Mouse (Mus musculus) ZHBTc4 (cell line): Measurements from ENCODE around the gene Yod1.

Experiments
- DNase-seq: peaks from one replicate; pipeline ENCODE4 v3.0.0-alpha.2; 2011; ENCODE audit warnings: low read depth, low spot score

Yod1 gene

DNA sequence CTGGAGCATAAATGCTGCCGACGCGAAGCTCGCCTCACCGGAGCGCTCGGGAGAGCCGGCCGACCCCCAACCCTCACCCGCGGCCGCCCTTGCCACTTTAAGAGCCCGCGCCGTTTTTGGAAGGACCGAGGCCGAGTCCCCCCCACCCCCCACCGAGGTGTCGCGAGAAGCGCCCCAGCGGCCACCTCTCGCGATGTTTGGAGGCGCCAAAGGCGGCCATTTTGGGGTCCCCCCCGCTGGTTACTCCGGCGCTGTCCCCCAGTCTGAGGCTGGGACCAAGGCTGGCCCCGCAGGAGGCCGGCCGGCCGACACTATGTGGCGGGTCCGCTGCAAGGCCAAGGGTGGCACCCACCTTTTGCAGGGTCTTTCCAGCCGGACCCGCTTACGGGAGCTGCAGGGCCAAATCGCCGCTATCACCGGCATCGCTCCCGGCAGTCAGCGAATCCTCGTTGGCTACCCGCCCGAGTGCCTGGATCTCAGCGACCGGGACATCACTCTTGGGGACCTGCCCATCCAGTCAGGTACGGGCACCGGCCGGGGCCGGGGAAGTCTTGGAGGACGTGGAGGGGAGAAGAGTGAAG lies at the start of gene Yod1:
Yod1 (plus strand) TSS at position 37 of the 581 bp plus-strand sequence.
- peak; percentile 95 for DNase-seq

DNA sequence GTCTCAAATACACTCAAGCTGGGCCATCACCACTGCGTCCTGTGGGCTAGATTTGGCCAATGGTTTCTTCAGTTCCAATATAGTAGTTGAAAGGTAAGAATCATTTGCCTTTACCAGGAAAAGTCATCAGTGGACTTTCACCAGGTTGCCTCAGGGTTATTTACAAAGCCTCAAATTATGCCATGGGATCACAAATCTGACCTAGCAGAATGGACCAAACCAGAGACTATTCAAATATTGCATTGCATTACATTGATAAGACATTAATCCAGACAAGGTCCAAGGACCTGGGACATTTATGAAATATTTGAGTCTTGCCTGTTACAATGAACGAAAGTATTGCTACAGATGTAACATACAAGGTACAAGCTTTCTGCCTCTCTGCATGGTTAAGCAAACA lies 38.6 kb upstream of the Yod1 start:
- DNase-seq = no peak

DNA sequence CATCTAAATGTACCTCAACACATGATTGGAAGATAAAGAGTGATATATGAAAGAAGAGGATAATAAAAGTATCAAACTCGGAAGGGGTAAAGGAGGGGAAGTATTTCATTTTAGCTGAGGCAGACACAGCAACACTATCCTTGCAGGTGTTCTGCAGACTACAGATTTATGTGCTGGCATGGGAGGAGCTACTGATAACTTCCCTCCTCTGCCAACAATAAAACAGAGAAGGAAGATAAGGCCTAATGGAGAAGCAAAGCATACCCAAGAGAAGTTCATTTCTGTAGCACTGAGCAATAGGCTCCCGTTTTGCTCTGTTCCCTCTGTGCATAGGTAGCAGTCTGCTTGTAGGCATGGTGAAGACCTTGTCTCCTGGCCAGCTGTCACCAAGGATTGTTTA lies 36.1 kb upstream of the Yod1 start:
- no peak for DNase-seq

DNA sequence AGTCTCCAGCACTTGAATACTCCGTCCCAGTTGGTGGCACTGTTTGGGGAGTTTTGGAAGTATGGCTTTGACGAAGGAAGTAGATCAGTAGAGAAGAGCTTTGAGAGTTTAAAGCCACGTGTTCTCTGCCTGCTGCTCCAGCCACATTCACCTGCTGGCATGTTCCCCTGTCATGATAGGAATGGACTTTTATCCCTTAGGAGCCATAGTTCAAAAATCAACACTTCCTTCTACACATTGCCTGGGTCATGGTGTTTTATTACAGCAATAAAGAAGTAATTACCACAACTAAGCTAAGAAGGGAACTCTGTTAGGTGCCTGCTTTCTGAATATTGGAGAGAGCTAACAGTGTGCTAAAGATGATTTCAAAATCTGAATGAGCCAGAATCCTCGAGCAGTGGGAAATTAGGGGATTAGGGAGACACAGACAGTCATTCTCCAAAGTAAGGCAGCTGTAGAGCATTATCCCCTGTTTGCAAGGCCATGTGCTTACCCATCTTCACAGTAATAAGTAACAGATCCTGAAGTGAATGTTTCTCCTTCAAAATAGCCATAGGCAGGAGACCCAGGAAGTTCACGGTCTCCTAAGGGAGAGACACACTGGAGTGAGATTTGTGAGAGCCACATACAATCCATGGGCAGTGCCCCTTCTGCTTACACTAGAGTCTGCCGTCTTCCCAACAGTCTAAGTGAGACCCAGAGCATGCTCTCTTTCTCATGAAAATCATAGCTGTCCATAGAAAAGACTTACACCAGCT lies 35.3 kb upstream of the Yod1 start:
- no peak for DNase-seq

DNA sequence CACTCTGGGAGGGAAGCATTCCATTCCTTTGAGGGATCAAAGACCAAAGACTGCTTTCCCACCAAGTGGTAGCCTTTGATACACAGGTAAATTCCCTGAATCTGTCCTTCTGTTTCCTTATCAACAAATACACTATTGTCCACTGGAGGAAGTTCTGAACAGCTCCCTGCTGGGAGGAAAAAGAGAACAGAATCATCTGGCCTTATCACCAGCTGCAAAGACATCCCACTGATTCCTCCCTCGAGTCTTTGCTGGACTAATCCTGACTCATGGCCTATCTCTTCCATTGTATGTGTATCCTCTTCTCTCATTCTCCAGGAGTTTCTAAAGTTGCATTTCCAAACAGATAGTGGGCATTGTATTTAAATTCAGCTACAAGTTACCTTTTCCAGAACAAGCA lies 33.2 kb upstream of the Yod1 start:
- no peak for DNase-seq

DNA sequence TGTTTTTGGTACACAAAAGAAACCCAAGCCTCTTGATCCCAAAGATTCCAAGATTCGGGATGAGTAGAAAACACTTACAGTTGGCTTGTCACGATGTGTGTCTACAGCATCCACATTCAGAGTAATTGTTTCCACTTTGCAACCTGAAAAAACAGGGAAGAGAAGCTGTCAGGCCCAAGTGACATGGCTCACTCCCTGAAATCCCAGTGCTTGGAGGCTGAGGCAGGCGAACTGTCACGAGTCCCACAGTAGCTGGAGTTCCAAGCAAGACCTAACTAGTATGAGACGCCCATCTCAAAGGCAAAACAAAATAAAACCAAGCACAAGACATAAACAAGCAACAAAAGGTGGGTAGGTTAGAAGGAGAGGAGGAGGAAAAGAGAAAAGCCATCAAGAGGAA lies 18.5 kb upstream of the Yod1 start:
- DNase-seq = no peak

DNA sequence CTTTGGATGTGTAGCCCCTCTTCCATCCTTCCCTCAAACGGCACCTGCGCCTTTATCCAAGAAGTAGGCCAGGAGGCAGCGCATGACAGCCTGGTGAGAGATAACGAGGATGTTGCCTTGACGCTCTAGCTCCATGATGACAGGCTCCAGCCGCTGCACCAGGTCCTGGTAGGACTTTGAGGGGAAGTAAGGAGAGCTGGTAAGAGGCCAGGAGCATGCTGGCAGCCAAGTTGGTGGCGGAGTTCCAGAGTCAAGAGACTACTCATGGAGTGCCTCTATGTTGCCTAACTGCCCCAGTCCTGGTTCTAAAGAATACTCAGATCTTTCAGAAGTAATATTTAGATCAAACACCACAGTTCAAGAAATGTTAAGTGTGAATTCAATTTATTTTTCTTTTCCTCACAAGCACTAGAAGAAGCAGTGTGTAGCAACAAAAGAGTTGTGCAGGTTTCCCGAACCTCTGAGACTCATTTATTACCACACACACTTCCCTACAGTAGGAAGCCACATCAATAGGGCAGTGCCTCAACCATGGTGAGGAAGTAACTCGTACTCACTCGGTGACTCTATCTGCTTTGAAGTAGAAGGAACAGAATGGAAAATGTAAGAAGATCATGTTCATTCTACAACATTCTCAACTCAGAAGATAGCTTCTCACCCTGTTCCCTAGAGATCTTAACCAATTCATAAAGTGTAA lies 17.0 kb upstream of the Yod1 start:
- no peak for DNase-seq

DNA sequence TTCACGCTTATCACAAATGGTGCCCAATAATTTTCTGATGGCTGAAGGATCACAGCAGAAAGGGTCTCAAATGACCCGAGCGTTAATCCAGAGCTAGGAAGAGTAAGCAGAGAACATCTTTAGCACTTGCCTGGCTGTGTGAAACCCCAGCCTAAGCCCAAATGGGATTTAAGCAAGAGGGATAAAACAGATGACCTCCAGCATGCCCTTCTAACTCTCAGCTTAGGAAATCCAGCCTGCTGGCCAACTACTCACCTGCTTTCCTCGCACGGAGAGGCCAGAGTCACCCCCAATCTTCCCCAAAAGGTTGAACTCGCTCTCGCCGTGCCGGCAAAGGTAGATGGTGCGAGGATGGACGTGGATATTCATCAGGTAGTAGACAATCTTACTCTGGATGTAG lies 15.2 kb upstream of the Yod1 start:
- no peak for DNase-seq

DNA sequence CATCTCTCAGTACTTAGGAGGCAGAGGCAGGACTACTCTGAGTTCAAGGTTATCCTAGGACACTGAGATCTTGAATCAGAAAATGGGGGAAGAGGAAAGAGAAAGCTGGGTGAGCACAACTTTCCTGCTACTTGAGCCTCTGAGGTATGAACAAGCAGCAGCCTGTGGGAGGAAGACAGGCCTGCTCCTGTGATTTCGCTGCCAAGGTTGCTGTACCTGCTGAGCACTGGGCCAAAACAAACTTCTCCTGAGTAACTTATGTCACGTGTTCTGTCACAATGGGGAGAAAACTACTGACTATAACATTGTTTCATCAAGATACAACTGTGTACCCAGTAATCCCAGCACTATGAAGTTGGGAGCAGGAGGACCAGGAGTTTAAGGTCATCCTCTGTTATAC lies 13.5 kb upstream of the Yod1 start:
- no peak for DNase-seq

DNA sequence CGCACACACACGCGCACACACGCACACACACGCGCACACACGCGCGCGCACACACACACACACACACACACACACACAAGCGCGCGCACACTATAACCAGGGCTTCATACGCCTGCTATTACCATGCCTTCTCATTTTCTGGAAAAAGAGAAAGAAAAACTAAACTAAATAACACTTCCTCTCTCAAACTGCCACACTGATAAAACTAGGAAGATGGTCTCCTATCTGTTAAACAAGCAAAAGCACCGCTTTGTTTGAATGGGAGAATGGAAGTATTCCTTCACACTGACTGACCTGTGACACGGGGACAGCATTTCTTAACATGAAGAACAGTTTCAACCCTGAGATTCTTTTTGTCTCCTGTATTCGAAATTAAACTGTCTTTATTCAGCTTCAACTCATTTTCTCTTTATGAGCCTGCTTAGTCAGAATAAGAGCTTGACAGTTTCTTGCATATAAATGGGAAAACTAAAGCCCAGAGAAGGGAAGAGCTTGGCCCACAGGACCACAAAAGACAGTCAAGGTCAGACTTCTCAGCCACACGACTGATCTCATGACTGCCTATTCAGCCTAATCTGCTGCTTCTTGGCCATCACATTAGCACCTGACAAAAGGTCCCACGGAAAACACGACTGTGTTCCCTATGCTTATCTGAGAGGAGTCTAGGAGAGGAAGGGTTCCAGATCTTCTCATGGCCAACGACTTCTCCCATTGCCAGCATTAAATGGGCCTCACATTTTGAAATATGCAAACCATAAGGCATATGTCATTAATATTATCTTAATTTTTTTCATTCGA lies 6.6 kb upstream of the Yod1 start:
- DNase-seq = peak; percentile 25

DNA sequence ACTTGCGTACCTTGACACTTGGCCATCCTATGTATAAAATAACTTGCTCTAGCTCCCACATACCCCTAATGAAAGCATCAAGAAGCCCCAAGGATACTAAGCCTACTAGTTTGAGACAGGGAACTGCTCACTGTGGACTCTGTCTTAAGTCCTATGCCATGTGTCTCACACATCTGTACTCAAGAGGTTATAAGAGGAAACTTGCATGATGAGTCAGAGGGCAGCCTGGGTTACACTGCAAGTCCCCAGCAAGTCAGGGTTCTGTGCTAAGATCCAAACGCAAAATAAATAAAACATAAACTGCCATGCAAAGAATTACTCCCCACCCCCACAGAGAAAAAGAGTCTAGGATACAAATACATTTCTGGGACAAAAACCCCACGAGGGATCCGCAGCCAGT lies 3.1 kb upstream of the Yod1 start:
- no peak for DNase-seq

DNA sequence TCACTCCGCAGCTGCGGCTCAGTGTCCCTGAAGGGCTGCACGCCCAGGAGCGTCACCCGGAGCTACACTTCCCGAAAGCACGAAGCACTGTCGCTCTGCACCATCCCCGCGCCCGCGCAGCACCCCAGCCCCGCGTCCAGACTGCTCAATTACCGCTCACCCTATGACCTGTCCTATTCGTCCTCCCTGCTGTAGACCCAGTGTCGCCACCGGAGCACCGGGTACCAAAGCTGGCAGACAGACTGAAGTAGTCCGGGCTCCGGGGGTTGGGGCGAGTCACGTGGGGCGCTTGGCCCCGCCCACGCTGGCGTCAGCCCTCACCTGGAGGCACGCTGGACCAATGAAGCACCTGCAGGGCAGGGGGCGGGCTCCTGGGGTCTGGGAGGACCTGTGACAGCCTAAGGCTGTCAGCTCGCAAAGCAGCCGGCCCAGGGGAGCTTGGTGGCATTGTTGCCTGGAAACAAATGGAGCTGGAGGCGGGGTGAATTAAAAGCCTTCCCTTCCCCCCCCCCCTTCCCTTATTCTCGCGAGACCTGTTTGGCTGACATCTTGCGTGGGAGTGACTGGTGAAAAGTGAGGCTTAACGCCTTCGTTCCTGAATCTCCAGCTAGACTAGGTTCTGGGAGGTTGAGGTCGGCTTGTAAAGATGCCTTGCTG lies 1.4 kb upstream of the Yod1 start, which contains the start of gene Gm29427:
Gm29427 (minus strand) TSS at position 239 of the 657 bp plus-strand sequence.
- peak; percentile 99 for DNase-seq

DNA sequence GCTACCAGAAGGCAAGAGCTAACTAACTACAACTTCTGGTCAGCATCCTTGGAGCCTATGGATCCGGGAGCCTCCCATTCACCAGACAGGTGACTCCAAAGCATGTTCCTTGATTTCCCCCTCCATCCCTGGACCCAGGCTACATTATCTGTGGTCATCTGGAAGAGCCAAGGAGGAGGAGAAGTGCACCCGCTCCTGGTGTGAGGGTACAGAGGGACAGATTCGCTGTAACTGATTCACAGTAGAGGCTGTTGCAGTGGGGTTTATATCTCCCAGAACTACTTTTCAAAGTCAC lies 962 bp upstream of the Yod1 start:
- peak; percentile 33 for DNase-seq

DNA sequence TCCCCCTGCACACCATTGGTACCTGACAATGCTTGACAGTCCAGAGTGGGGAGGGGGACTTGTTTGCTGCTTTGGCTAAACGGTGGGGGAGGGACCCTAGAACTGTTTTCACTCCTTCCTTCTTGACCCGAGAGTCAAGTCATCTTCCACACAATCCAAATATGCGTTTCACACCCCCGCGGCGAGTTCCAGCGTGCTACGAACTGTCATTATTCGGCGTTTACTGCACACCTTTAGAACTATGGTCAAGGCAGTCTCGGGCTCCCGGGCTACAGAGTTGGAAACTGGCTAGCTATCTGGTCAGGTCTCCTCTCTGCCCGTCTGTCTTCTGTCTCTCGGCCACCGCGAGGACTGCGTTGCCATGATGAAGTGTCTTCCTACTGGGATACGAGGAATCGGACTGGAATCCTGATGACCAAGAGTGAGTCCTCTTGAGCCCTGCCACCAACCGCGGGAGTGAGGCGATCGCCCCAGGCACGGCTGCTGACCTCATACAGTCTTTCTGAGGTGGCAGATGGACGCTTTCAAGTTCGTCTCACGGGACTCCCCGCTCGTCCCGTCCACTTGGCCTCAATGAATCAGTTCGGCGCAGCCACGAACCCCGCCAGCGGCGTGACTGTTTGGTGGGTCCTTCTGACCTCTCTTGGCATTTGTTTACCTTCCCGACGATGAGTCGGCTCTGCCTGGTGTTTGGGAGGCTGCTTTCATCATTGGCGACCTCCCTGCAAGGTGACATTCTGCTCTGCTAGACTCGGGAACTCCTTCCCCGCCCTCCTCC lies 425 bp upstream of the Yod1 start:
- DNase-seq = no peak

DNA sequence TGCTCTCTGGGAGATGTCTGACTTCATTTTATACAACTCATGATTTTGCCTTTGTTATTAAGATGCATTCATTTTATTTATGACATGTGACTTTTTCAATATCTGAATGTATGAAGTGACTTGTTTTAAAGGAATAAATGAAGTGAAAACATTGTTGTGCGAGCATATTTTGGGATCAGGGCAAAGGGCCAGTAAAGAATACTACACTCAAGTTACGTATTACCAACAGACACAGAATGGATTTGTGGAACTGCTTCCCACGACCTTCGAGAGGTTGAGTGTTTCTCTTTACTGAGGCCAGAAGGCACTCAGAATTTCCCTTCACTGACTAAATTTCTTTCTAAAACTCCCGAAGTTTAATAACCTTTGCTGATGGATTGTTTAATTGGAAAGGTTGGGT lies 7.1 kb downstream of the Yod1 start:
- no peak for DNase-seq

DNA sequence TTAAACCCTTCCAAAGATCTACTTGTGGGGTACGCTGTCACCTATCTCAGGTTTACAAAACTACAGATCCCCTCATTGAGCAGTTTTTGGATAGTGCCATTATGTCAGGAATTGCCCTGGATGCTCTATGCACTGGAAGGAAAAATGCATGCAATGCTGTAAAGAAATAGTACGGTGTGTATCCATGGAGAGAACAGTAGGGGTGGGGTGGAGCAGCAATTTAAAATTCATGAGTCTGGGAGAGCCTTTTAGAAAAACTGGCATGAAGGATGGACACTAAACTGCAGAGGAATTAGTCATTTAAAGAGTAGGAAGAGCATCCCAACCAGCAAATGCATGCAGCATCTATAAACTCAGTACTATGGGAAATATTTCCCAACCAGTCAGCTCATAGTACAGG lies 9.3 kb downstream of the Yod1 start:
- DNase-seq = no peak

DNA sequence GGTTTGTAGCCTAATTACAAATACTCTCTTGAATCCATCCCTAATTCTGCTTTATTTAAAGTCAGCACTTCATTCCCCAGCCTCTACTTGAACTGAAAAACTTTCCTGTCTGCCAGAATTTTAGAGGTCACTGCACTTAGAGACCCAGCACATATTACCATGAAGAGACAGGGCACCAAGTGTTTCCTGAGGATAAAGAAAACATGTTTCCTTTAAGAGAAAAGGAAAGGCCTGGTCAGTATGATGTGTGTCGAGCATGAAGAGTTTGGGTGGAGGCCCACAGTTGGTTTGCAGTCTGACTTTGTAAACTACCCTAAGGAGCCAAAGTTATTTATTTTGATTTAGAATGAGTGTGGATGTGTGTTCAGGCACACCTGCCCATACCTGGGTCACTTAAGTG lies 10.9 kb downstream of the Yod1 start:
- DNase-seq = no peak

DNA sequence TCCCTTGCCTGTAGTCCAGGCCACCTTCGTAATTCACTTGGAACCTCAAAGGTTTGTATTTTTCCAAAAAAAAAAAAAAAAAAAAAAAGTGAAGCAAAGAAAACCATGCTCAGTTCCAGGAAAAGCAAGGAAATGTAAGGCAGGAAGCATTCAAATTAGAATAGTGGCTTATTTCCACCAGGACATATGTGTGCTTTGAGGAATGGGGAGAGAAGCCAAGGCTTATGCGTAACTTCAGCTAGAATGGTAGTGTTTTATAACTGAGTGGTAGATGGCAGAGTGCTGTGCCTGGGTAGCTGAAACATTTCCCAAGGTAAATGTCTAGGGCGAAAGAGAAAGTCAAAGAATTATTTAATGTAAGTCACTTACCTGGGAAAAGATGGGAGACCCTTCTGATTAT lies 11.6 kb downstream of the Yod1 start:
- no peak for DNase-seq

DNA sequence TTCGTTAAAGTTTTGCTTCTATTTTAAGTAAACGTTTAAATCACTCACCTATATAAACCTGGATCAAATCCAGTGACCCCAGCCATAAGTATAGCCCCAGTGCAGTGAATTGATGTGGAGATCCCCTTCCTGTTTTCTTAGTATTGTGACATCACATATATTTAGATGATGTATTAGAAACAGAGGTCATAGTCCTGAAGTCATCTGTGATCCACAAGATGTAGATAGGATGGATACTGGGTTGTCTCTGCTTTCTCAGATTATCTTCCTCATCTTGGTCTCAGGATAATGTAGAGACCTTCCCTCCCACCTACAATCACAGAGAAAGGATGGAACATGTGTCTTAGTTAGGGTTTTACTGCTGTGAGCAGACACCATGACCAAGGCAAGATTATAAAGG lies 12.0 kb downstream of the Yod1 start, which contains the start of gene Pfkfb2:
Pfkfb2 (minus strand) TSS at position 101 of the 400 bp plus-strand sequence.
- no peak for DNase-seq

DNA sequence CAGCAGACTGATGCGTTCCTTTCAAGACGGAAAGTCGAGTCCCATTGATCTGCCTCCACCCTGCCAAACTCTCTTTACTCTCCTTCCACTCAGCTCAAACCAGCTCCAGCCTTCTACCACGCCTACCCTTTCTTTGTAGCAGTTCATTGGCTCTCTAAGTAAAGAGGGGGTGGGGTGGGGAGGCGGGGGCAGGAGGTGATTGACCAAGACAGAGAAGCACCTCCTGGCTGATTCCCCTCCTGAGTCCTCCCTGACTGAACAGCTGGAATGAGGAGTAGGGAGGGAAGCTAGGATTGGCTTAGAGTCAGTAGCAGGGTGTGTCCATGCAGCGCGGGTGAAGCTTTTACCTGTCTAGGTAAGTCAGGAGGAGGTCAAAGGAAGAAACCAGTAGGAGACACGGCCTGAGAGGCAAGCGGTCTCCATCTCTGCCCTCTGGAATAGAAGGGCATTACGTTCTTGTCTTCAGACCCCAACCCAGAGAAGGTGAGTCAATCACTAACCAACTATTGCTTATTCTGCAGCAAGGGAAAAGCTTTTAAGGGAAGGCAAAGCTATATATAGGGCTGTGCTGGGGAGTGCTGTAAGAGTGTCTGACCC lies 14.7 kb downstream of the Yod1 start, which contains the start of gene AA986860:
AA986860 (plus strand) TSS at position 236 of the 597 bp plus-strand sequence.
- DNase-seq = peak; percentile 94
